Mouse (Mus musculus): ENCODE data around the gene Adgrv1.

The Adgrv1 gene

GRCm38 (mm10) chr13:81136652-81137422 is 496.1 kb downstream of the Adgrv1 start:
- DNase-seq (ENCODE audit: low spot score), result peak; percentile 47

DNA sequence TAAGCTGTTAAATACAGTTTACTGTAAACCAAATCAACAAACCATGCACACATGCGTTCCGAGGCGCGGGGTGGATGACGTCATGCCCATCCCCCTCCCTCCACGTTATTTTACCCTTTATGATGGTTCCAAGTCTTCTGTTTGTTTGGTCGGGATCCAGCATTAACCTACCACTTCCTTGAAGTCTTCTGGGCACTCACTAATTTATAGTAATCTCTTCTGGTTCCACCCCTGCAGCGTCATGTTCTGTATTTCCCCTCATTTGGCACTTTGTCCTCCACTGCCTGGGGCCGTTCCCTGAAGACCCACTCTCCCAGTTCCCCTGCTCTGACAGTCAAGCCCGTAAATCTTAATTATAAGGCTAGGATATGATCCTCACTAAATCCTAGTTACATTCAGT is 497.0 kb downstream of the Adgrv1 start:
- DNase-seq (ENCODE audit: low spot score), result no peak

- DNase-seq (ENCODE audit: low spot score), result no peak
These were observed 498.5 kb downstream of the Adgrv1 start for GRCm38 (mm10) chr13:81134412-81134811.

GRCm38 (mm10) chr13:81133336-81133735 is 499.6 kb downstream of the Adgrv1 start:
- no peak for DNase-seq (ENCODE audit: low spot score)

DNA sequence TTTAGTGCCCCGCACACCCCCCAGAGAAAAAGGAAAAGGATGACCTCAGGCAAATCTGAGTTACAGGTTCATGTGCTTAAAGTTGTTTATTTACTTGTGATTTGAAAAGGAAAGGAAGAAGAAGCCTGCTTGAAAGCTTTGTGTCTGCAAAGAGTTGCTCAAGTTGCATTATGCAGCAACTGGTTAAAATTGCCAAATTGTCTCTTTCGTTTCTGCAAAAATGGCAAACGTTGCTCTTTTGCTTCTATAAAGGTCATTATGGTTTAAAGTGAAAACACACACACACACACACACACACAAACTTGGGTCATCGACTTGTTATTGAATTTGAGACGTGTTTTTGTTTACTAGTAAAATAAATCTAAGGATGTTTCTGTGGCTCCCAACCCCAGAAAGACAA is 500.3 kb downstream of the Adgrv1 start:
- no peak for DNase-seq (ENCODE audit: low spot score)

DNA sequence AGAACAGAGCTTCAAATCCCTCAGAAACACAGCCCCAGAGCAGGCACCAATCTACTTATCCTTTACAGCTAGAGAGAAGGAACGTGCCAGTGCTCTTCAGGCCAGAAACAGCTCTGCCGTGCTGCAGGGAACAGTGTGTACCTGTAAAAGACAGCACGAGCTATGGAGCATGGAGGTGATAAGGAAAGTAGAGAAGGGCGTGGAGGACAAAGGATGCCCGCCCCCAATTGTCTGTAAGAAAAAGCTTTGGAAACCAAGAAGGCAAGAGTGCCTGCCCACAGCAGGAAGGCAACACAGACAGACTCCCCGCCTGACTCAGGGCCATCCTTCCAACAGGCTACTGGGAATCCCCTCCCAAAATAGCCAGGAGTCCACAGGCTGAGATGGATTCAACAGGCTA is 501.1 kb downstream of the Adgrv1 start:
- DNase-seq (ENCODE audit: low spot score), result no peak

GRCm38 (mm10) chr13:81130742-81131524 is 502.0 kb downstream of the Adgrv1 start:
- DNase-seq (ENCODE audit: low spot score), result no peak

DNA sequence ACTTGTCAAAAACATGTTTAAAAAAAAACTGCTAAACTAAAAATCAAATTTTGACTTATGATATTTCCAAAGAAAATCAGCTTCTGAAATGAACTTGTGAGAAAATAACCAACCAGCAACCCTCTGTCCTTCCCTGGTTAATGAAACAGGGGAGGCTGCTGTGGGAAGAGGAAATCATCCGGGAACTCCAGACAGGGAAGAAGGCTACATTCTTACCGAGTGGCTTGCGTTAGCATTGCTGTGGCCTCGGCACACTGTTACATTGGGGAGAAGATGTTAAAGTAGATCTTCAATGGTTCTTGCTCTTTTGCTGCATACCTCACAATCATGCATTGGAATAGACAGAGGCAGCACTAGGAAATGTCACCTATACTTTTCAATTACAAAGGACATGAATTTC is 507.1 kb downstream of the Adgrv1 start:
- DNase-seq (ENCODE audit: low spot score), result no peak

DNA sequence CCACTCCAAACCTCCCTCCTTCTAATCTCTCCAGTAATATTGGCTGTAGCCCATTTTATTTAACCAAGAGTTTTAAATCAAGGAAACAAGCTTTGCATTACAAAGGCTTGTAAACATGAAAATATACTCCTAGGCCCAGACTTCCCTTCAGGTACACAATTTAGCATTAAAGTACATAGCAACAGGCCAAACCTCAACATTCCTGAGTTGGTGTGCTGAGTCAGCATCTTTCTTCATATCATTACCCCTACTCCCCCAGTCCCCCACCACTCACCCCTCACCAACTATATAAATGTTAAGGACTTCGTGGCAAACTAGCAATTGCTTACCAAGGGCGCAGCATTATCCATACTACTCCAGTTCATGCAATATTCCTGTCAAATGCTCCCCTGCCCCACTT is 510.7 kb downstream of the Adgrv1 start:
- no peak for DNase-seq (ENCODE audit: low spot score)

DNA sequence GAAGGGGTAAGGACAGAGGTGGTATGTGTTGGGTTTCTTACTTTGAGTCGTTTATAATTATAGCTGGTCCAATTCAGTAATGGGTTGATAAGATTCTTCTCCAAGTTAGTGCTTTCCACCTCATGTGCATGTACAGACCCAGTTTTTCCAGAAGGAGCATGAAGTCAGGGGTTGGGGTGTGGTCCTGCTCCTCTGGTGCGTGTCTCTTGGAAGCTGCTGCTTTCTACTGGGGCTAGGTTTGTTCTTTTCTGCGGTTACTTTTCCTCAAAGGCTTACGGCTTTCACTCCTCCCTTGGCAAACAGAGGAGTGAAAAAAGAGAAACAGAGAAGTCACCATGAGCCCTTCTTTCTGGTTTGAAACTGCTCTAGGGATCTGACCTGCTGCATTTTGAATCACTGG is 522.5 kb downstream of the Adgrv1 start:
- DNase-seq (ENCODE audit: low spot score), result no peak

- no peak for DNase-seq (ENCODE audit: low spot score)
These were observed 523.3 kb downstream of the Adgrv1 start for GRCm38 (mm10) chr13:81109676-81110075.

DNA sequence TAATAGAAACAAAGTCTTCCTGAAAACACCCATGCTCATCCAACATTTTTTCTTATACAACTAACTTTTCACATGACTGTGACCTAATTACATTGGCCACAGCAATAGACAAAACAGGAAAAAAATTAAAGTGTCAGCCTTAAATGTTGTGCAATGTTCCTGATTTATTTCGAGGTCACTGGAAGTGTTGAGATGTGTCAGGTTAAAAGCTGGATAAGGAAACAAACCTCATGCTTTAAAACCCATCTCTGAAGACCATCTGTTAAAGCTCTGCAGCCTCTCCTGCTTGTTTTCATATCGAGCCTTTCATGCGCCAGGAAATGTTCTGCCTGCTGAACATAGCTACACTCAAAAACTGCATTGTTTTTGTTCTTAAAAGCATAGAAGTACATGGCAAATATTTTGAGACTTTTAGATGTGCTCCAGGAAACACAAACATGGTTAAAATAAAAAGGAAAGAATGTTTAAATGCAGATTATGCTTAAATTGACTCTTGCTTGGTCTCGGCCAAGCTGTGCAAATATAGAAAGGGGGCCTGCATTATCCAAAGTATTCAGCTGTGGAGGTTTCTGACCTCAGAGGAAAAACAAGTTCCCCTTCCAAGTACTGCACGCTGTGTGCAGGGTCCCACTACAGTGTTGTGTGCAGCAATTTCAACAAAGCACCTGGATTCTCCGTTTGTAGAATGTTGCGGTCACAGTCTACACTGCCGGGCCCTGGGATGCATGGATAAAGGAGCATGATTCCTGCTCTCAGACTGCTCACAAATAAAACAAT is 524.2 kb downstream of the Adgrv1 start:
- no peak for DNase-seq (ENCODE audit: low spot score)

DNA sequence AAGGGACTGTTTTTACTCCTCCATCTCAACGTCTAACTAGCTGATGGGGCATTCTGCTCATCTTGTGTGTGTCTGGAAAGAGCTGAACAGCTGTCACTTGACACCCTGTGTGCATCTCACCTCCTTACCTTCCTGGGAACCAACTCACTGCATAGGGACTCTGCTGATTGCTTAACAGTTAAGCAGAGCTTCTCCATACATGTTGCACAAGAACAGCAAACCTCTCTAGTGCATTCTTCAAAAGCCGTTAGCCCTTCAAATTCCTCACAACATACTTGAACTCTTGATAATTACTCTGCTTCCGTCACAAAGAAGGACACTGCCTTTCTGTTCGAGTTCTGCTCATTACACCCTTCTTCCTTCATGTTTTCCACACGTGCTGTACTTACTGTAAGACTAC is 525.5 kb downstream of the Adgrv1 start:
- no peak for DNase-seq (ENCODE audit: low spot score)

DNA sequence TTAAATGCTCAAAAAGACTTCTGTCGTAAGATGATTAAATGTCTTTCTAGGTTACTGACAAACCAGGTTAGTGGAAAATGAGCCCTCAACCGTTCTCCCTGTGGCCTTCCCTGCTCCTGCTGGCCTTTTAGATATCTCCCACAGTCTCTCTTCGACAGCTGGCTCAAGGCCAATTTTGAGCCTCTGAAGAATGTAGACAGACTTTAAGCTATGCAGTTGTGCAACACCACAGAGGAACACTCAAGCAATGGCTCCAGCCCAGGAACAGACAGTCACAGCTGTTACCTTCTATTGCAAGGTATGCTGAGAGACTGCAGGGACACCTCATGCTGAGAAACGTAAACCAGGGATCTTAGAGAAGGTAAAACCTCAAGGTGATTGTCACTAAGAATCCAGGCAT is 529.2 kb downstream of the Adgrv1 start:
- DNase-seq (ENCODE audit: low spot score), result no peak

DNA sequence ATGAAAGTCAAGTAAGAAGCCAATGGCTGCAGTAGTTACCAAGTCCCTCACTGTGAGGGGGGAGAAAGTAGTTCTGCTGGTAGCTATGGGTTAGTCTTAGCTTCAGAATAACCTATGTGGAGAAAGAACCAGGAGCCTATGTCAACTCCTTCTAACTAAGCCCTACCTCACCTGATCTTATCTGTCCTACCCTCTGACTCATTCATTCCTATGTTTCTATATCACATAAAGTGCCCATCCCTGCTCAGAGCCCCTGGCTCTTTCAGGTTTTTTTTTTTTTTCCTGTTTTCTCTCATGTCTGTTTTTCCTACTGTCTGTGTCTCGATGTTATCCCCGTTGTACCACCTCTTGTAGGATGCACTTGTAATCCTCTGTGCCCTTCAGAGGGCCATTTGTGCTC is 536.5 kb downstream of the Adgrv1 start:
- no peak for DNase-seq (ENCODE audit: low spot score)

GRCm38 (mm10) chr13:81094513-81094912 is 538.4 kb downstream of the Adgrv1 start:
- no peak for DNase-seq (ENCODE audit: low spot score)

DNA sequence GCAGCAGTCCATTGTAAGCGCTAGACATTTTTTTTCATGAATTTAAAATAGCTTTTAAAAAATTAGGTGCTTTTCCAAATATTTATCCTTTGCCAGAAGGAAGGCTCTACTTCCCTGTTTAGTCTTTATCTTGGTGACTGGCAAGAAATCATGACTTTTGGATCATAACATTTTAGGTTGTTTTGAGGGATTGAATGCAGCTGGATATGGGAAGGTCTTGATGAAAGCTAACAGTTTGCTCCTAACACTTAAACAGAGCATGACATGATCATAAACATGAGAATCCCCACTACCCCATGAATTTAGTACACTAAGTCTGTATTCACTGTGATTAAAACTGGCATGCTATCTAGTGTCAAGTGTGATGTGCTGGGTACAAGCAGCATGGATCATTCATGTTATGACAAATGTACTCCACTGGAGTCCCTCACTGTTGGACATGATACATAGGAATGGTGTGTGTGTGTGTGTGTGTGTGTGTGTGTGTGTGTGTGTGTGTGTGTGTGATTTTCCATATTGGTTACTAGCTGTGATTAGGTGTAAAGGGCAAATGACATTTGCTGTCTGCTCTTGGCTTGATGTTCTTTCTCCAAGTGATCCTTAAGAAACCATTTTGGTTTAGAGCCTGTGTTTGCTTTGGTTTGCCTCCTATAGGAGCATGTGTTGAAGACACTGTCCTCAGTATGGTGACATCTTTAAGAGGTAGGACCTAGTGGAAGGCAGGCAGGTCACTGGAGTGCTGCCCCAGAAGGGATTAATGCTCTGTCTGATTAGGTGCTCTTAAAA is 542.7 kb downstream of the Adgrv1 start:
- no peak for DNase-seq (ENCODE audit: low spot score)

- peak; percentile 39 for DNase-seq (ENCODE audit: low spot score)
These were observed 545.8 kb downstream of the Adgrv1 start for GRCm38 (mm10) chr13:81086969-81087682.

DNA sequence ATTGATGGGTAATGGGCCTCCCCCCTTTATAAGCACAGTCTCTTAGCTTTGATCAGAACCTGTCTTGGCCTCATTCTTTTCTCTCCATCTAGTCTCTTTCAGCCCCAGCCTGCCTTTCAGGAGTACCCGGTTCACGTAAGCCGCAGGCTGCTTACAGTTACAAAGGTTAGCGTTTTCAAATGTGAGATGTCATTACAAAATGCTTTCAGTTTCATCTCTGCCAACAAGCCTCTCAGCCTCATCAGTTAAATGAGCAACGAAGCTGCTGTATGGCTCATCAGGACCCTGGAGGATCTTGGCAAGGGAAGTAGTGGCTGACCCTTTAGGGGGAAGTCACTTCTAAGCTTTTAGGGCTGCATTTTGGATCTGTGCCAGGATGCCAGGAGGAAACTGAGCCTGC is 560.7 kb downstream of the Adgrv1 start:
- DNase-seq (ENCODE audit: low spot score), result no peak

DNA sequence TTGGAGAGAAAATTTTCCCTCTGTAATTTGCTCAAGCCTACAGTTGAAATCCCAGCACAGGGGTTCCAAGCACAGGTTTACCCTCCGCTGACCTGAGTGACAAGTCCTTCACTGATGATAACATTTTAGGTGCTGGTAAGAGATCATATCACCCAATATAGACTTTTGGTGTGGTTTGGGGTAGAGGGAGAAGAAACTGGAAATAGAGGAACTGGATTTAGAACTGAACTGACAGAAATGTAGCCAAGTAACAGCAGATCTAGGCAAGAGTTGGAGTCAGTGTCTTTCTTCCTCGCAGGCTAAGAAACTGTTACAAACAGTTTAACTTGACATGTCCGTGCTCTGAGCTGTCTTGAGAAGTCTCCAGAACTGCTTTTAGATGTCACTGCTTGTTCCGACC is 581.5 kb downstream of the Adgrv1 start:
- DNase-seq (ENCODE audit: low spot score), result no peak

DNA sequence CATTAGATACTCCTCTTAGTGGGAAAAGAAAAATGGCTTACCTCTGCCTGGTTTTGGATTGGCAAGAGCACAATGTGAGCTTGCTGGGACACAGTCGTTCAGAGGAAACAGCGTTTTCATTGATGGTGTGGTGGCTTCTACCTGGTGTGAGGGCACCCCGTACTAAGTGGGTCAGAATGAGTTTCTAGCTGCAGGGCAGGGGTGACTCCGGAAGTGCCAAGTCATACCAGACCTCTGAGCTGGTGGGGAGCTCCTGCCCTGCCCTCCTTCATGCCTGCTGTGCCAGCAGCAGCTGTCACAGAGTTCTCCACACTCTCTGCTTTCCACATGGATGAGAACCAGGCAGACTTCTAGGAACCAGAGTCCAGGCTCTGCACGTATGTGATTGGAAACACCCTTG is 582.0 kb downstream of the Adgrv1 start:
- DNase-seq (ENCODE audit: low spot score), result no peak

Measured in left cerebral cortex, adult 11 months (tissue).